Mouse (Mus musculus) midbrain, embryonic 13.5 days (tissue): ENCODE data around the gene Galr3. TPM values are rescaled to one million over a fixed set of nuclear protein-coding genes. Genes with fewer than 3 reads are reported as not detected.

Source experiments
- ATAC-seq: fragments of 200-750 bp; cut with Nextera tagmentation; 2 replicates; pipeline ENCODE4 v1.8.0; 2017; ENCODE audit warnings: mild to moderate bottlenecking, moderate TSS enrichment, moderate library complexity
- H3K27ac ChIP-seq: fragments of 300-500 bp; sonication (generic); 2 replicates; pipeline ENCODE4 v1.5.1; 2015; ENCODE audit warnings: inconsistent platforms, mild to moderate bottlenecking, moderate library complexity
- H3K27me3 ChIP-seq: fragments of 300-500 bp; sonication (generic); 2 replicates; pipeline ENCODE4 v1.6.1; 2015; ENCODE audit warnings: mild to moderate bottlenecking, inconsistent platforms
- H3K36me3 ChIP-seq: fragments of 300-500 bp; sonication (generic); 2 replicates; pipeline ENCODE4 v1.6.1; 2015; ENCODE audit warnings: mild to moderate bottlenecking, inconsistent platforms
- H3K4me1 ChIP-seq: fragments of 300-500 bp; sonication (generic); replicated peaks from 2 replicates; pipeline ENCODE4 v1.6.1; 2015; ENCODE audit warnings: inconsistent platforms
- H3K4me2 ChIP-seq: fragments of 300-500 bp; sonication (generic); replicated peaks from 2 replicates; pipeline ENCODE4 v1.6.1; 2015; ENCODE audit warnings: moderate library complexity, mild to moderate bottlenecking, inconsistent platforms
- H3K4me3 ChIP-seq: fragments of 300-500 bp; sonication (generic); replicated peaks from 2 replicates; pipeline ENCODE4 v1.5.1; 2015; ENCODE audit warnings: mild to moderate bottlenecking, inconsistent platforms
- H3K9ac ChIP-seq: fragments of 300-500 bp; sonication (generic); replicated peaks from 2 replicates; pipeline ENCODE4 v1.6.1; 2015; ENCODE audit warnings: mild to moderate bottlenecking, inconsistent platforms
- H3K9me3 ChIP-seq: fragments of 300-500 bp; sonication (generic); 2 replicates; pipeline ENCODE4 v1.6.1; 2016; ENCODE audit warnings: mild to moderate bottlenecking, inconsistent platforms
- WGBS: fragments of 180-500 bp; shearing (Covaris S2); methylation state at CpG from one replicate; pipeline ENCODE4 v1.1.7; 2015; 5-methylcytosine and 5-hydroxymethylcytosine counted together
- polyA plus RNA-seq: library from polyadenylated mRNA; unstranded; fragments of >200 nt; fragmentation: Nextera tagmentation; extraction: Ambion mirVana; gene quantifications from 2 replicates; pipeline ENCODE4 v1.2.1, GENCODE M21; 2015

Galr3 gene
- not detected in 2 replicates for polyA plus RNA-seq

DNA sequence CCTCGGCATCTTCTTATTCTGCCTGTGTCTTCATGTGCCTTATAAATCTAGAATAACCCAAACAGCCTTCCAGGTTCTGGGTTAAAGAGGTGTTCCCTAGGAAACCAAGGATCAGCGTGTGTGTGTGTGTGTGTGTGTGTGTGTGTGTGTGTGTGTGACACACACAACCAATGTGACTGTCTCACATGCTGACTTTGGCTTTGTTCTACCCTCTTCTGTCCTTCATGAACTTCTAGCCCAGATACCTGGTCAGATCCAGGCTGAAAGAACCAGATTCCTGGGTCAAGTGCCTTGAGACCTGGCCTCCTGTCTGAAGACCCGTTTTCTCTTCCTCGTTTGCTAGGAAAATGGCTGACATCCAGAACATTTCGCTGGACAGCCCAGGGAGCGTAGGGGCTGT, at the start of gene Galr3:
Galr3 (plus strand) TSS at position 301 of the 400 bp plus-strand sequence.
- WGBS = 76% methylated on average over 6 of the region's 6 CpGs
- peak within 1 kb of the TSS; percentile 53 for H3K4me3 ChIP-seq
- no peaks in the 10 kb centered on the region for H3K9me3 ChIP-seq
- H3K4me1 ChIP-seq = peaks cover 44% of the 10 kb centered on the region
- peaks cover 56% of the 10 kb centered on the region for H3K27me3 ChIP-seq
- H3K36me3 ChIP-seq = peaks cover 8% of the 10 kb centered on the region
- no peak for ATAC-seq
- 0 out of 2 replicates have a peak within 1 kb of the TSS, but pooled peaks have one; percentile 17 for H3K27ac ChIP-seq
- H3K4me2 ChIP-seq = peak within 1 kb of the TSS; percentile 81
- H3K9ac ChIP-seq = peak within 1 kb of the TSS; percentile 60

DNA sequence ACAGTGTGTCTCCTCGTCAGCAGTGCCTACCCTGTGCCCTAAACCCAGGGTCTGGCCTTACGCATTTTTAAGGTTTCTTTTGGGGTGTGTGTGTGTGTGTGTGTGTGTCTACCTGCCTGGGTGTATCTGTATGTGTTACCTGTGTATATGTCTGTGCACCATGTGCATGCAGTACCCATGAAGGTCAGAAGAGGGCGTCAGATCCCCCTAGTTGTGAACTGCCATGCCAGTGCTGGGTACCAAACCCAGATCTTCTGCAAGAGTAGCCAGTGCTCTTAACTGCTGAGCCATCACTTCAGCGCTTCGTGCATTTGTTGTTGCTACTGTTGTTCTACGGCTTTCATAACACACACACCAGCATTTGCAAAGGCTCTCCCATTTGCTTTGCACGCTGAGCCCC, 49.5 kb upstream of the Galr3 start:
- no peak overlapping the region for H3K4me2 ChIP-seq
- H3K9ac ChIP-seq = no peak overlapping the region
- H3K4me1 ChIP-seq = peaks cover 15% of the 10 kb centered on the region
- H3K4me3 ChIP-seq = no peak overlapping the region
- WGBS = 93% methylated on average over 7 of the region's 7 CpGs
- no peak for ATAC-seq
- no peaks in the 10 kb centered on the region for H3K27me3 ChIP-seq
- no peaks in the 10 kb centered on the region for H3K9me3 ChIP-seq
- H3K27ac ChIP-seq = no peak overlapping the region
- H3K36me3 ChIP-seq = peaks cover 89% of the 10 kb centered on the region

- Histone ChIP-seq H3K36me3 (peaks cover 94% of the 10 kb centered on the region), H3K4me3 (no peak overlapping the region), H3K9ac (no peak overlapping the region), H3K27ac (no peak overlapping the region), H3K4me2 (no peak overlapping the region), H3K27me3 (no peaks in the 10 kb centered on the region), H3K4me1 (peaks cover 8% of the 10 kb centered on the region; the same call in 1 of the 2 replicates), H3K9me3 (no peaks in the 10 kb centered on the region)
- WGBS = 97% methylated on average over 24 of the region's 24 CpGs
- ATAC-seq = no peak
These were observed 48.8 kb upstream of the Galr3 start for GRCm38 (mm10) chr15:78992925-78993324.

- Histone ChIP-seq H3K27me3 (no peaks in the 10 kb centered on the region), H3K4me2 (no peak overlapping the region), H3K9ac (no peak overlapping the region), H3K4me3 (no peak overlapping the region), H3K4me1 (no peaks in the 10 kb centered on the region), H3K27ac (no peak overlapping the region), H3K36me3 (peaks cover 89% of the 10 kb centered on the region), H3K9me3 (no peaks in the 10 kb centered on the region)
- WGBS = 95% methylated on average over 4 of the region's 4 CpGs
- ATAC-seq = no peak
These were observed 45.8 kb upstream of the Galr3 start for GRCm38 (mm10) chr15:78995916-78996315.

GRCm38 (mm10) chr15:78996663-78997062, 45.0 kb upstream of the Galr3 start:
- 98% methylated on average over 3 of the region's 3 CpGs for WGBS
- Histone ChIP-seq H3K4me1 (no peaks in the 10 kb centered on the region), H3K4me2 (no peak overlapping the region), H3K27me3 (no peaks in the 10 kb centered on the region), H3K27ac (no peak overlapping the region), H3K4me3 (no peak overlapping the region), H3K9ac (no peak overlapping the region), H3K9me3 (no peaks in the 10 kb centered on the region), H3K36me3 (peaks cover 89% of the 10 kb centered on the region)
- ATAC-seq = no peak

DNA sequence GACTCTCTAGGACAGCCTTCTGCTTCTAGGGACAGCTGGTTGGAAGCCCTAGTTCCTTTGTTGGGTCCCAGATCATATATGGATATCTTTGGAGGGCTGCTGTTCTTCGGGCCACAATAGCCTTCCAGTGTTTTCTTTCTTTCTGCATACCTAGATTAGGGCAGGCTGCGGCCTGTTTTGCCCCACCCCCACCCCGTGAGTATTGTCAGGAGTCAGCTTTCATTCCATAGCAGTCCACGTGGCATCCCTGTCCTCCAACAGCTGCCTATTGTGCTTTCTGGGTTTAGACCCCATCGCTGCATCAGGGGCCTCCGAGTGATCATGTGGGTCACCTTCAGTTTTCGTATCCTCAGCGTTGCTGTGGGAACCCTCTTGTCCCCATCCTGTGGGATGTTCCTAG, 43.3 kb upstream of the Galr3 start:
- H3K36me3 ChIP-seq = peaks cover 89% of the 10 kb centered on the region
- H3K4me3 ChIP-seq = no peak overlapping the region
- no peak overlapping the region for H3K4me2 ChIP-seq
- no peak for ATAC-seq
- H3K9ac ChIP-seq = no peak overlapping the region
- no peak overlapping the region for H3K27ac ChIP-seq
- H3K9me3 ChIP-seq = no peaks in the 10 kb centered on the region
- H3K4me1 ChIP-seq = no peaks in the 10 kb centered on the region
- H3K27me3 ChIP-seq = no peaks in the 10 kb centered on the region
- WGBS = 68% methylated on average over 8 of the region's 8 CpGs

DNA sequence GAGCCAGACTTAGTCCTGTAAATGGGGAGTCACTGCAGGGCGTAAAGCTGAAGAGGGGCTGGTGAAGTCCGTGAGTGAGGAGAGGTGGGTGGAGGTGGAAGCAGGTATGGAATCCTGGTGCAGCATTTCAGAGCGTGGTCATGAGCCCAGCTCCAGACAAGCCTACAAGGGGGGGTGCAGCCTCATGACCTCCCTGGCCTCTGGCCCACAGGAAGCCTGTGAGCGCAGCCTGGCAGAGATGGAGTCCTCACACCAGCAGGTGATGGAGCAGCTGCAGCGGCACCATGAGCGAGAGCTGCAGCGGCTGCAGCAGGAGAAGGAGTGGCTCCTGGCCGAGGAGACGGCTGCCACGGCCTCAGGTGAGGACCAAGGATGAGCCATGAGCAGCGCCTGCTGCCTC, 42.1 kb upstream of the Galr3 start:
- Histone ChIP-seq H3K27ac (no peak overlapping the region), H3K9ac (no peak overlapping the region), H3K4me2 (no peak overlapping the region), H3K4me3 (no peak overlapping the region), H3K27me3 (no peaks in the 10 kb centered on the region), H3K4me1 (no peaks in the 10 kb centered on the region), H3K36me3 (peaks cover 89% of the 10 kb centered on the region), H3K9me3 (no peaks in the 10 kb centered on the region)
- no peak for ATAC-seq
- WGBS = 92% methylated on average over 11 of the region's 11 CpGs

- no peak for ATAC-seq
These were observed 41.3 kb upstream of the Galr3 start for GRCm38 (mm10) chr15:79000357-79000791.

GRCm38 (mm10) chr15:79001559-79001958, 40.1 kb upstream of the Galr3 start:
- no peak overlapping the region for H3K4me2 ChIP-seq
- no peaks in the 10 kb centered on the region for H3K4me1 ChIP-seq
- H3K9ac ChIP-seq = no peak overlapping the region
- no peaks in the 10 kb centered on the region for H3K27me3 ChIP-seq
- H3K9me3 ChIP-seq = no peaks in the 10 kb centered on the region
- no peak overlapping the region for H3K27ac ChIP-seq
- H3K36me3 ChIP-seq = peaks cover 91% of the 10 kb centered on the region
- no peak for ATAC-seq
- 94% methylated on average over 5 of the region's 5 CpGs for WGBS
- no peak overlapping the region for H3K4me3 ChIP-seq

More at GRCm38 (mm10) chr15:79000357-79000791, 41.3 kb upstream of the Galr3 start:
- no peaks in the 10 kb centered on the region for H3K9me3 ChIP-seq
- no peak overlapping the region for H3K4me2 ChIP-seq
- no peak overlapping the region for H3K9ac ChIP-seq
- peaks cover 90% of the 10 kb centered on the region for H3K36me3 ChIP-seq
- 91% methylated on average over 7 of the region's 7 CpGs for WGBS
- H3K27me3 ChIP-seq = no peaks in the 10 kb centered on the region
- no peak overlapping the region for H3K27ac ChIP-seq
- H3K4me3 ChIP-seq = no peak overlapping the region
- no peaks in the 10 kb centered on the region for H3K4me1 ChIP-seq

GRCm38 (mm10) chr15:79002036-79002435, 39.6 kb upstream of the Galr3 start:
- peaks cover 92% of the 10 kb centered on the region for H3K36me3 ChIP-seq

DNA sequence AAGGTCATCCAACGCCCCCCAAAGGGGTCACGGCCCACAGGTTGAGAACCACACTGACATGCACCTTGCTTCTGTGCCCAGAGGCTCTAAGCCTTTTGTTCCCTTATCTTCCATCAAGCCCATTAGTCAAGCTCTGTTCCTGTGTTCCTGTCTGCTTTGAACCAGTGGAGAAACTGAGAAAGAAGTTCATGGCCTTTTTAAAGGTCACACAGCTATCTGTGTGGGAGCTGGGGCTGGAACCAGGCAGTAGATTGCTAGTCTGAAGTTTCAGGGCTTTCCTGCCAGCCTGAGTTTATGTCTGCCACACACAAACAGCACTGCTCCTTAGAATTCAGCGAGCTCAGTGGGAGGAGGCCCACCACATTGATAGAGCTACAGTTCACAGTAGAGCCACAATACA, 38.6 kb upstream of the Galr3 start:
- Histone ChIP-seq H3K9ac (no peak overlapping the region), H3K27ac (no peak overlapping the region), H3K27me3 (no peaks in the 10 kb centered on the region), H3K36me3 (peaks cover 84% of the 10 kb centered on the region), H3K4me2 (no peak overlapping the region), H3K4me1 (no peaks in the 10 kb centered on the region), H3K4me3 (no peak overlapping the region), H3K9me3 (no peaks in the 10 kb centered on the region)
- no peak for ATAC-seq
- 84% methylated on average over 3 of the region's 3 CpGs for WGBS

More at GRCm38 (mm10) chr15:79002036-79002435, 39.6 kb upstream of the Galr3 start:
- WGBS = 55% methylated on average over 19 of the region's 19 CpGs
- H3K4me1 ChIP-seq = no peaks in the 10 kb centered on the region
- no peaks in the 10 kb centered on the region for H3K27me3 ChIP-seq
- H3K4me2 ChIP-seq = no peak overlapping the region
- no peak overlapping the region for H3K27ac ChIP-seq
- no peak overlapping the region for H3K4me3 ChIP-seq
- H3K9ac ChIP-seq = no peak overlapping the region
- H3K9me3 ChIP-seq = no peaks in the 10 kb centered on the region
- ATAC-seq = no peak

GRCm38 (mm10) chr15:79005581-79005980, 36.1 kb upstream of the Galr3 start:
- no peaks in the 10 kb centered on the region for H3K27me3 ChIP-seq
- 92% methylated on average over 9 of the region's 9 CpGs for WGBS
- H3K4me2 ChIP-seq = no peak overlapping the region
- H3K9ac ChIP-seq = no peak overlapping the region
- H3K36me3 ChIP-seq = peaks cover 65% of the 10 kb centered on the region
- H3K9me3 ChIP-seq = no peaks in the 10 kb centered on the region
- no peak overlapping the region for H3K27ac ChIP-seq
- 0 out of 2 replicates have a peak, but pooled peaks cover 4% of the 10 kb centered on the region for H3K4me1 ChIP-seq
- no peak for ATAC-seq
- no peak overlapping the region for H3K4me3 ChIP-seq

- H3K9me3 ChIP-seq = no peaks in the 10 kb centered on the region
- H3K27ac ChIP-seq = no peak overlapping the region
- H3K4me1 ChIP-seq = 0 out of 2 replicates have a peak, but pooled peaks cover 9% of the 10 kb centered on the region
- ATAC-seq = 0 out of 2 replicates have a peak, but pooled peaks have one; percentile 37
- no peaks in the 10 kb centered on the region for H3K27me3 ChIP-seq
- H3K9ac ChIP-seq = no peak overlapping the region
- no peak overlapping the region for H3K4me2 ChIP-seq
- H3K36me3 ChIP-seq = peaks cover 55% of the 10 kb centered on the region
- WGBS = 76% methylated on average over 3 of the region's 3 CpGs
- H3K4me3 ChIP-seq = no peak overlapping the region
These were observed 35.0 kb upstream of the Galr3 start for GRCm38 (mm10) chr15:79006638-79007037.
